Mouse (Mus musculus) ovary, postnatal 14 days (tissue): ENCODE data around the gene Ruvbl2.
A peak's percentile ranks its signal among the peaks of the same experiment; 100 is the strongest.
"Not testable (repeated sequence)": the region's sequence is repeated elsewhere in the genome, so short reads cannot be mapped to it uniquely, and the experiment has no call there.

Experiments used
- DNase-seq: peaks from one replicate; pipeline ENCODE4 v3.0.0; 2022; ENCODE audit warnings: low spot score

The Ruvbl2 gene

GRCm38 (mm10) chr7:45437521-45438276, at the start of gene Ruvbl2:
Gene Ruvbl2 (minus strand): TSS chr7:45438096.
- DNase-seq = no peak

GRCm38 (mm10) chr7:45486761-45487415, 49.0 kb upstream of the Ruvbl2 start, which contains the start of gene Gm45808:
Gene Gm45808 (minus strand): TSS chr7:45486811.
- no peak for DNase-seq

GRCm38 (mm10) chr7:45486158-45486557, 48.3 kb upstream of the Ruvbl2 start:
- no peak for DNase-seq

GRCm38 (mm10) chr7:45484985-45485384, 47.1 kb upstream of the Ruvbl2 start:
- DNase-seq = not testable (repeated sequence)

GRCm38 (mm10) chr7:45482166-45482565, 44.3 kb upstream of the Ruvbl2 start:
- no peak for DNase-seq

- no peak for DNase-seq
Observed at GRCm38 (mm10) chr7:45481374-45481927, 43.6 kb upstream of the Ruvbl2 start, which contains the start of gene Tulp2. Gene Tulp2 (plus strand): TSS chr7:45481877.

GRCm38 (mm10) chr7:45480310-45480709, 42.4 kb upstream of the Ruvbl2 start:
- DNase-seq = not testable (repeated sequence)

GRCm38 (mm10) chr7:45478774-45479173, 40.9 kb upstream of the Ruvbl2 start:
- no peak for DNase-seq

- DNase-seq = no peak
Observed at GRCm38 (mm10) chr7:45477003-45477402, 39.1 kb upstream of the Ruvbl2 start.

- DNase-seq = no peak
Observed at GRCm38 (mm10) chr7:45476453-45476852, 38.6 kb upstream of the Ruvbl2 start.

GRCm38 (mm10) chr7:45475291-45475969, 37.5 kb upstream of the Ruvbl2 start:
- DNase-seq = no peak

GRCm38 (mm10) chr7:45470869-45471268, 33.0 kb upstream of the Ruvbl2 start:
- DNase-seq = peak; percentile 65

GRCm38 (mm10) chr7:45467090-45467670, 29.3 kb upstream of the Ruvbl2 start:
- no peak for DNase-seq

GRCm38 (mm10) chr7:45466283-45467089, 28.6 kb upstream of the Ruvbl2 start, which contains the start of gene Bax:
Gene Bax (minus strand): TSS chr7:45466898.
- DNase-seq = peak; percentile 91

GRCm38 (mm10) chr7:45465549-45465948, 27.7 kb upstream of the Ruvbl2 start:
- DNase-seq = no peak

- no peak for DNase-seq
Observed at GRCm38 (mm10) chr7:45465112-45465511, 27.2 kb upstream of the Ruvbl2 start.

- DNase-seq = no peak
Observed at GRCm38 (mm10) chr7:45463987-45464778, 26.3 kb upstream of the Ruvbl2 start.

- not testable (repeated sequence) for DNase-seq
Observed at GRCm38 (mm10) chr7:45462868-45463267, 25.0 kb upstream of the Ruvbl2 start.

GRCm38 (mm10) chr7:45462325-45462724, 24.4 kb upstream of the Ruvbl2 start:
- DNase-seq = no peak

GRCm38 (mm10) chr7:45461781-45462180, 23.9 kb upstream of the Ruvbl2 start:
- no peak for DNase-seq
